Mouse (Mus musculus) testis, adult 2 months (tissue): ENCODE results near the gene Gm8926.
"Not testable (repeated sequence)": the region's sequence is repeated elsewhere in the genome, so short reads cannot be mapped to it uniquely, and the experiment has no call there.

ENCODE experiments used
- CTCF ChIP-seq: fragments of 200-500 bp; IDR thresholded peaks from 2 replicates; pipeline ENCODE4 v1.5.1; 2012; ENCODE audit warnings: low read depth, mild to moderate bottlenecking, inconsistent platforms, low read length, moderate library complexity; ENCODE audit not compliant: control insufficient read depth, insufficient read depth, insufficient replicate concordance
- POLR2A ChIP-seq: fragments of 200-500 bp; IDR thresholded peaks from 2 replicates; pipeline ENCODE4 v1.6.1; 2012; ENCODE audit warnings: low read depth, mild to moderate bottlenecking, inconsistent platforms, low read length, moderate library complexity; ENCODE audit not compliant: control insufficient read depth

- not testable (repeated sequence) for TF ChIP-seq CTCF, POLR2A
Observed at GRCm38 (mm10) chr5:11770248-11770647, at the start of gene Gm8926.
